Mouse (Mus musculus) retina, postnatal 1 day (tissue): ENCODE data around the gene Tmigd3.
"Not testable (repeated sequence)": the region's sequence is repeated elsewhere in the genome, so short reads cannot be mapped to it uniquely, and the experiment has no call there.

Experiments
- DNase-seq: peaks from one replicate; pipeline ENCODE4 v3.0.0-alpha.2; 2012

Gene Tmigd3

DNA sequence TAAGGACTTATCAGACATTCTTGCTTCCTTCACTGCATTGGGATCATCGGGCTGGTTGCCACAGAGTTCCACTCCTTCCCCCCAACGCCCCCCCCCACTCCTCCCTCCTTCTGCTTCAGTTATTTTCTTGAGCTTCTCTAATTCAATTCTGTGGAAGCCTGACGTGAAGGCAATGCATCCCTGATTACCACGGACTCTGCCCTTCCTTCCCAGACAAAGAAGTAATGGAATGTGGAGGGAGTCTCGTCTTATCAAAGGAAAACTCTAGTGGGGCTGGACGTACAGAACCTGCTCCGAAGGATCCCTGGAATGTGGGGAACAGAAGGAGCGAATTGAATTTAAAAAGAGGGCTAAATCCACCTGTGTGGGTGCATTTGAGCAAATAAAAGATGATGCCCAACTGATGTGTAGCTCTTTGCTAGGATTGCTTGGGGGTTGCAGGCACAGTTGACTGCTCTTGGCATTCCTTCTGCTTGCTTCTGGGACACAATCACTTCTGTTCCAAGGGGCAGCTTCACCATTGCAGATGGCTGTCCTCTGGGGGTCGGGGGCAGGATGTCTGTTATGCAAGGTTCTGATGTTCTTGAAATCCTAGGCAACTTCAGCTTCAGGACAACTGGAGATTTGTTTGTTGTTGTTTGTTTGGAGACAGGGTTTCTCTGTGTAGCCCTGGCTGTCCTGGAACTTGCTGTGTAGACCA is 37.4 kb downstream of the Tmigd3 start:
- peak; percentile 16 for DNase-seq

GRCm38 (mm10) chr3:105908976-105909375 is 38.3 kb downstream of the Tmigd3 start:
- no peak for DNase-seq

DNA sequence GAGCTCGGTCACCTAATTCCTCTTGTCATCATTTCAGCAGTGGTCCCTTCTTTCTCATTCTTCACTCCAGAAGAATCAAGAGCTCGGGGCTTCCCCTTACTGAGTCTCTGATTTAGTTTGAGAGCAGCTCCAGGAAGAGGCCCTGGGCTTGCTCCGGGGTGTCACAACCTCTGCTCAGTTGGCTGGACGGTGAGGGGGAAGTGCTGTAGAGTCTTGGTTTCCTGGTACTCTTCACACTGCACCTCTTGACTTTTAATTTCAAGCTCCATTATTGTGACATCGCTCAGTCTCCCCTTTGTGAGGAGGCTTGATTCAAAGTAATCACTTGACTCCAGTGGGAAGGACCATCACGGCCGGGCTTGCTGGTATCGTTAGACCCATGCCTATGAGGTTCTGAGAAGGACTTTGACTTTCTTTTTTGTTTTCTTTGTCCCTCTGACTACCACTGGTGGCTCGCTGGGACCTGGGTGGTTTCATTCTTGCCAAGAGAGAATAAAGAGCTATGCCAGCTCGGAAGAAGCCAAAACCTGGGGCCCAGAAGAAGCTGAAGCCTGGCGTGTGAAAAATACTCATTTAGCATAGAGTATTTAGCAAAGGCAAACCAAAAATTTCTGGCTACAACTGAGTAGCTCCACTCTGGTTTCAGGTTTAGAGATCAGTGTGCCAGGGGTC is 40.0 kb downstream of the Tmigd3 start:
- DNase-seq, result no peak

DNA sequence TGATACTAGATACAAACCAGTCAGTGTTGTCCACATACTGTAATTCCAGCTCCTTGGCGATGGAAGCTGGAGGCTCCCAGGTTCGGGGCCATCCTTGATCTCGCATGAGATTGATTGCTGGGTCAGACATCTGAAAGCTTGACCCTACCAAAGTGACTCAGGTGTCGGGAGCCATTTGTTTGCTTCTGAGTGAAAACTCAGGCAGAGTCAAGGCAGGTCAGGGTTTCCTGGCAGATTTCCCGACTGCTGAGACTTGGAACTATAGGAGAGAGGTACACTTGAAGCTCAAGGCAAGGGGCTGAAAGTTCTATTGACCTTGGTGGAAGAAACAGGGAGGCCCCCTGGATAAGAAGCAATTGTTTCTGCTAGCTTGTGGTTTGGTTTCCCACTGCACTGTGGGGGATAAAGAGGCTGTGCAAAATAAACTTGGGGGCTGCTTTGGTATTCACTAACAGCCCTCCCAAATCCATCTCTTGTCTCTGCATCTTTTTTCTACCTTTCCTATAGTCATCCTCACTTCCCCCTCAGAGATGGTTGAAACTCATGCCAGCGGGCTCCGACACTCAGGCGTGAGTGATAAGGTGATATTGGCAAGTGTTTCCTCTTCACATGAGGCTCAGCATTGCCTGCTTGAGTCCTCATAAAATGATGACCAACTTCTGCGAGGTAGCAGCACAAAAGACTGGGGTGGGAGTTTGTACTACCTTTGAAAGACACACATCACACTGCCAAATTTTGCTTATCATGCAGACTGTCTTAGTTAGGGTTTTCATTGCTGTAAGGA is 41.6 kb downstream of the Tmigd3 start:
- DNase-seq, result no peak

- no peak for DNase-seq
Observed at GRCm38 (mm10) chr3:105913839-105914681, 43.4 kb downstream of the Tmigd3 start.

DNA sequence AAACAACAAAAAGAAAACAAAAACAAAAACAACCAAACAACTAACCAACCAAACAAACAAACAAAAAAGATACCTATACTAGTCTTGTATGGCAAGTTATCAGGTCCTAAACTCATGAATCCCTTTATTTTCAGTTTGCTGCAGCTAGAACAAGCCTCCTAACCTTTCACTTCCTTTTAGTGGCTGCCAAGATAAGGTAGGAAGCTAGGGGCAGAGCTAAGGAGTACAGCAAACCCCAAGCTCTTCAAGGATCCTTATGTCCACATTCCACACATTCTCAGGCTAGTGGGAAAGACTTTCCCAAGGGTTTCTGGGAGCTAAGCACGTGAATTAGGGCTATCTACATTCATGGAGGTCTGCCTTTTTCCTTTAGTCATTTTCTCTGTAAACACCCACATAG is 44.6 kb downstream of the Tmigd3 start:
- no peak for DNase-seq

- DNase-seq, result not testable (repeated sequence)
Observed at GRCm38 (mm10) chr3:105916455-105916854, 45.8 kb downstream of the Tmigd3 start.

DNA sequence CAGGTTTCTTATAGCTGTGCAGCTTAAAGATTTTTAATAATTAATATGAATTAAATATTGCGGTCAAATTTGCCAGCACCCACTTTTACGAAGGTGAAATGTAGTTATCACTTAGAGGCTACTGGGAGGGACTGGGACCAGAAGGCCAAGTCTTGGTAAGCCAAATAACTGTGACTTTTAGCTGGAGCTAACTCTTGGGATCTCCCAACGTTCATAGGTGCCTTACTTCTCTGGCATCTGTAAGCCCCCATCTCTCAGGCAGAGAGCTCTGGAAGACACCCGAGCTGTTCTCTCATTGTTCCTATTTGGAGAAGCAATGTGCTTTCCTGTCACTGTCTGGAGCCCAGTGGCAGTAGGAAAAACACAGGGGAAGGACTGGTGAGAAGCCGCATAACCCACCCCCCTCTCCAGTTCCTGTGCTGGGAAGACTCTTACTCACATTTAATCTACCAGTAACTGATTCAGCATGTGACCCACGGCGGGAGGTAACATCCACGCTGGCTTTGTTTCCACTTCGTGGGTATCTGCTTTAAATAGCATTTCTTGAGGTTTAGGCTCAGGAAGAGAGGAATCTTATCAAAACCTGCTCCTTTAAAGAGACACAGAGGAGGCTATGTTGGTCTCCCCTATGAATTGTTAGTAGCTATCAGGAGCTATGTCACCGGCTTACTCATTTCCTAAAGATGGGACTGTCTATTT is 47.1 kb downstream of the Tmigd3 start:
- no peak for DNase-seq

DNA sequence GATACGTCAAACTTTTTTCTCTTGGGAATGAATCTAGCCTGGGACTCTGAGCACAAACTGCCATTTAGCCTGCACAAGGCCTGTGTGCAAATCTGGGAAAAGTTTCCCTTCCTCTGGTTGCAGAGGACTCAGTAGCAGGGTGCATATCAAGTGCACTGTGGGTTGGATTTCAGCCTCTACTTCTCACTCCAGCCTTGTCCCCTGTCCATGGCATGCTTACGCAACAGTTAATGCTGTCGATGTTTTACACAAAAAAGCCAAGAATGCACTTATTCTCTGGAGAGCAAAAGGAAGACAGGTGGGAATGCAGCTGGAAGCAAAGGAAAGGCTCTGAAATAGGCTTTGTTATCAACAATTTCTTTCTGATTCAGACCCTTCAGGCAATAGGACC is 47.6 kb downstream of the Tmigd3 start:
- DNase-seq, result no peak

GRCm38 (mm10) chr3:105920743-105921142 is 50.0 kb downstream of the Tmigd3 start:
- not testable (repeated sequence) for DNase-seq

DNA sequence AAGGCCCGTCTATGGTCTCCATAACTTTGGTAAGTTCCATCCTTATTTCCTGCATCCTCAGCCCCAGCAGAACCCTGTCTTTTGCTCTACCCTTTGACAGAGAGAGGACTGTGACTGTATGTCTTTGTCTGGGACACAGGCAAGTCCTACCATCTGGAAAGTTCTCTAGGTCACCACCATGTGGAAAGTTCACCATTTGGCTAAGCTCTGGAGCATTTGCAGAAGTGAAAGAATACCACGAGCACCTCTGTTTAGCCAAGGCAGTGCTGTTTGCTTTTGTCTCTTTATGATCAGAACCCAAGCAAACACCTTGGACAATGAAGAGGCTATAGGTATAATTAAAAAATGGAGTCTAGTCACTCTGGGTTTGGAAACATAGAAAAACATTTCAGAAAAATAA is 51.3 kb downstream of the Tmigd3 start:
- no peak for DNase-seq

DNA sequence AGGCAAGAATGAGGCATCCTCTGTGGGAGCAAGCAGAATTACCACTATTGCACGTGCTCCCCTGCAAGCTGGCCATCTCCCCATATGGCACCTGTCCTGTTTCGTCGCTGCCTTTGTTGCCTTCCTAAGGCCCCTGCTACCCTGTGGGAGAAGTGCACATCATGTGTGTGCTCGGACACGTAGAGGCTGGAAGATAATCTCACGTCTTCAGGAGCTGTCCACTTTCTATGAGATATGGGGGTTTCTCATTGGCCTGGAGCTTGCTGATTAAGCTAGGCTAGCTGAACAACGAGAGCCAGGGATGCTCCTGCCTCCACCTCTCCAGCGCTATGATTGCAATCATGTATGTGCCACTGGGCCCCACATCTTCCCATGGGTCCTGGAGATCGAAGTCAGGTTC is 53.9 kb downstream of the Tmigd3 start:
- DNase-seq, result no peak

DNA sequence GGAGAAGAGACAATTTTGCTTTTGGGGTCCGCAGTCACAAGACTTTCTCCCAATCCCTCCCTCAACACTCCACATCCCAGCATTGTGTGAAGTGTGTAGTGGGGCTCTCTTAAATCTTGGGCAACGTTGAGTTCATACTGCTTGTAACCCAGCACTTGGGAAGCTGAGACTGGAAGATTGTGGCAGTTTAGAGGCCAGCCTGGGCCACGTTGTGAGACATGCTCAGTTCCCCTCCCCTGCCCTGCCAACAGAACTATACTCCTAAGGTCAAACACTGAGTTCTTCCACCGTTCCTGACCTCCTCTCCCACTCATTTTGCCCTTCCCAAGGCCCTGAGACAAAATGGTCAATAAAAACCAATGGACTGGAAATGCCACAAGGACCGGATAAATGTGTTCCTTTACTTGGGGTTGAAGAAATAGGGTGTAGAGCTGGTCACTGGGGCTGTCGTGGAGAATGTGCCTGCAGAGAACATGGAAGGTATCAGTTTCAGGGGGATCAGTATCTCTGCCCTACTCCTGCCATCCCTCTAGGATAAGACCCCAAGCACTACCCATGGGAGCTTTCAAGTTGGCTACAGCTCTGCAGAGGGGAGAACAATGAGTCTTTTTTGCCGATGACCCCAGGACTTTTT is 57.0 kb downstream of the Tmigd3 start:
- no peak for DNase-seq

DNA sequence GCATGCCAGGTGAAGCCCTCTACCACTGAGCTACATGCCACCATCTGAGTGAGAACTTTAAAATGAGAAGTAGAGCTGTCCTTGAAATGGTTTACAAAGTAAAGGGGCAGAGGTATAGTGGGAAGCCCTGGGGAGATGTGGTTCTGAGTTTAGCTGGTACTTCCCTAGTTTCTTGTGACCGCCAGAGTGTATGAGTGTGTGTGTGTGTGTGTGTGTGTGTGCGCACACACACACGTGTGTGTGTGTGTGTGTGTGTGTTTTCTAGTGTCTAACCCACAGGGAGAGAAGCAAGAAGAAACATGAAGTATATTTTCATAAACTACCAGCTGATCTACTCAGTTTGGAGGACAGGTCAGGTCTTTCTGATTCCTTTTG is 57.5 kb downstream of the Tmigd3 start:
- DNase-seq, result no peak

DNA sequence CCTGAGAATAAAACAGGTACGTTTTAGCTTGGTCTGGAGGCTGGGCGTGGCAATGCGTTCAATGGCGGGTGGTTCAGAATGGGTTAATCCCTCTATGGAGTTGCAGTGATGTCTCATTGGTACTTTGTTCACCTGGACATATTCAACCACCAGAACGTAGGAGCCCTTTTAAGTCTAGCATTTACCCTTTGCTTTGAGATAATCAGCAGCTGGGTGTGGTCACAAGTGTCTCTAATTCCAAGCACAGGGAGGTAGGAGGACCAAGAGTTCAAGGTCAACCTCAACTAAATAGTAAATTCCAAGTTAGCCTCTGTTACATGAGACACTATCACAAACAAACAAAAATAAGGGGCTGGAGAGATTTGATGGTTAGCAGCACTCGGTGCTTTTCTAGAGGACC is 58.1 kb downstream of the Tmigd3 start:
- no peak for DNase-seq

- no peak for DNase-seq
Observed at GRCm38 (mm10) chr3:105929821-105930220, 59.1 kb downstream of the Tmigd3 start.

- no peak for DNase-seq
Observed at GRCm38 (mm10) chr3:105931095-105931494, 60.4 kb downstream of the Tmigd3 start.

DNA sequence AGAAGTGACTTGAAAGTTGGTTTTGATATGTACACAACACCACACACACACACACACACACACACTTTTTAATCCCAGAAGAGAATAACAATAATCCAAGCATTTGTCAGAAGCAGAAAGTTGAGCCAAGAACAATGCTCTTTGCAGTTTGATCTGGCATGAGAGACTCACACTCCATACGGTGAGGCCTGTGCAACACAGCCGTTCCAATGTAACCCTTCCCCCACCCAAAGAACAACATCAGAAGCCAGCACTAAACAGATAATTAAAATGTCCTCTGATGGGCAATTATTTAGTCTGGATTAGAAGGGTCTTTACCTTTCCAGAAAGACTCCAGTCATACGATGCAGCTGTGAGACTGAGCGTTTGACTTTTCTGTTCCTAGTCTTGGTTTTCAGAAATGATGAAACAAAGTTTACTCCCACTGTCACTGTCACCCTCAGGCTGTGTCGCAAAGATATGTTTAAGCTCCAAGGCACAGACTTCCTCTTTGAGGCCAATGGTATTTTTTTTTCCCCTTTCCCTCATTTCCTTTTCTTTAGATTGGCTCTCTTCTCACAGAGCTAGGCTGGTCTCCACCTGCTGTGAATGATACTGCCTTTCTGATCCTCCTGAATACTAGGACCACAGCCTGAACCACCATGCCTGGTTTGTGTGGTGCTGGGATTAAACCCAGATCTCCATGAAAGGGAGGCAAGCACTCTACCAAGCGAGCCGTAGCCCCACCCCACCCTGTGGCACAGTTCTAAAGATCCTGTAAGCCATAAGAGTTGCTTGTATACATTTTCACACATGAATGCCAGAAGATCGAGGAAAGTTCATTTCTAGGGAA is 61.8 kb downstream of the Tmigd3 start, which contains the start of gene I830077J02Rik:
TSS of gene I830077J02Rik (minus strand) at position 425 of the 832 bp plus-strand sequence.
- DNase-seq, result no peak

GRCm38 (mm10) chr3:105933926-105934325 is 63.2 kb downstream of the Tmigd3 start:
- DNase-seq, result no peak

DNA sequence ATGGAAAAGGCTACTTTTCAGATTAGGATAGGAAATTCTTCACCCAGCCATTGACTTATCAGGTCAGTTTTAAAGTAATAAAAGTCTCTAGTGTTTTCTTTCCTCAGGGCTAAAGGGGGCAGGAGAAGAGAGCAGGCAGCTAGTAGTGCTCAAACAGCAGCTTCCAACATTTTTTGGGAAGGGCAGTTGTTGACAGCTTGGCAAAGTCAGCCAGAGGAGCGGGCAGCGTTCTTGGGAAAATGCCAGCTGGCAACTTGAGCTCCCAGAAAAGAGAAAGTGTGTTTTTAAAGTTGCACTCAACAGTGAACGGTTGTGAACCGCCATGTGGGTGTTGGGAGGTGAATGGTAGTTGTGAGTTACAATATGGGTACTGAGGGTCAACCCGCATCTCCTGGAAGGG is 64.3 kb downstream of the Tmigd3 start:
- no peak for DNase-seq

DNA sequence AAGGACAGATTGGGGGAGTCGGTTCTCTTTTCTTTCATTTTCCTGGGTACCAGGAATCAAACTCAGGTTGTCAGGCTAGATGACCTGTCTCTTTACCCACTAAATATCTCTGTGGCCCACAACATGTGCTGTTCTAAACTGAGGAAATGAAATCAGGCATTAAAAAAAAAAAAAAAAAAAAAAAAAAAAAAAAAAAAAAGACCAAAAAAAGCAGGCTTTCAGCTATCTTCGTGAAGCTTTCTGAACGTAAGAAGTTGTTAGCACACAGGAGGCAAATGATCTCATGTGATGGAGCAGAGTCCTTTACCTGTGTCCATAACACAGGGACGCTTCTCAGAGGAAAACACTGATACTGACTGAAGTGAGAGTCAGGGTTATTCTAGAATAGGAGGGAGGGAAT is 65.4 kb downstream of the Tmigd3 start:
- no peak for DNase-seq
